Mouse (Mus musculus) liver, adult (tissue): ENCODE data around the gene Mki67.

Experiments used
- GATA4 ChIP-seq: IDR thresholded peaks from 2 replicates; pipeline ENCODE4 v1.6.1; 2014; ENCODE audit warnings: mild to moderate bottlenecking, low read length; ENCODE audit not compliant: insufficient replicate concordance

Gene Mki67

GRCm38 (mm10) chr7:135696127-135696526 lies 20.0 kb downstream of the Mki67 start:
- no peak for TF ChIP-seq GATA4

- no peak for TF ChIP-seq GATA4
These were observed 21.4 kb downstream of the Mki67 start for GRCm38 (mm10) chr7:135694796-135695195.

- no peak for TF ChIP-seq GATA4
These were observed 22.0 kb downstream of the Mki67 start for GRCm38 (mm10) chr7:135694130-135694529.

- no peak for TF ChIP-seq GATA4
These were observed 24.2 kb downstream of the Mki67 start for GRCm38 (mm10) chr7:135691941-135692340.

GRCm38 (mm10) chr7:135689396-135689795 lies 26.8 kb downstream of the Mki67 start:
- no peak for TF ChIP-seq GATA4

GRCm38 (mm10) chr7:135684938-135685337 lies 31.2 kb downstream of the Mki67 start:
- TF ChIP-seq GATA4, result no peak

GRCm38 (mm10) chr7:135680334-135680733 lies 35.8 kb downstream of the Mki67 start:
- TF ChIP-seq GATA4, result no peak

GRCm38 (mm10) chr7:135676722-135677121 lies 39.4 kb downstream of the Mki67 start:
- TF ChIP-seq GATA4, result no peak

GRCm38 (mm10) chr7:135673576-135673975 lies 42.6 kb downstream of the Mki67 start:
- no peak for TF ChIP-seq GATA4

- no peak for TF ChIP-seq GATA4
These were observed 47.1 kb downstream of the Mki67 start for GRCm38 (mm10) chr7:135668852-135669739.

GRCm38 (mm10) chr7:135666314-135666713 lies 49.8 kb downstream of the Mki67 start:
- no peak for TF ChIP-seq GATA4

- TF ChIP-seq GATA4, result no peak
These were observed 52.0 kb downstream of the Mki67 start for GRCm38 (mm10) chr7:135664211-135664610.

- no peak for TF ChIP-seq GATA4
These were observed 55.8 kb downstream of the Mki67 start for GRCm38 (mm10) chr7:135660314-135660713.

- no peak for TF ChIP-seq GATA4
These were observed 56.7 kb downstream of the Mki67 start for GRCm38 (mm10) chr7:135659314-135659935.

- TF ChIP-seq GATA4, result no peak
These were observed 58.0 kb downstream of the Mki67 start for GRCm38 (mm10) chr7:135658150-135658549.

GRCm38 (mm10) chr7:135655113-135655512 lies 61.0 kb downstream of the Mki67 start:
- no peak for TF ChIP-seq GATA4
